Mouse (Mus musculus): ENCODE data around the gene Stim1.

DNA sequence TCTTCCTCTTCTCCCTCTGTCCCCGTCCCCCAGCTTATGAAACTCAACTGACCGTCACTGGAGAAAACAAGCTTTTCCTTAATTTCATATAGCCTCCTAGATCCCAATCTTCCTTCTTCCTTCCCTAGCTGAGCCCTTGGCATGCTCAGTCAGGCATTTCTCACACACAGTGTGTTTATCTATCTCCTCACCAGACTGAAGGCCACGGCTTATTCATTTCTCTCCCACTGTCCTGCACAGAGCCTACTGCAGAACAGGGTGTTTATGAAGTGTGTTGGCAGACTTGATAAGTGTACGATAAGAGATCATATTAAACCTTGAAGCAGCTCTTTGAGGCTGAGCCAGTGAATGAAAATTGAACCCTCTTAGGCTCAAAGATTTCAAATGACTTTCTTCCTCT, 213.2 kb downstream of the Stim1 start:
- TF ChIP-seq CTCF (conservative IDR thresholded peaks at IDR 0.05; ENCODE audit: low read length) (no peak), NANOG (IDR thresholded peaks at IDR 0.05; ENCODE audit: borderline replicate concordance, low read length) (no peak), POU5F1 (IDR thresholded peaks at IDR 0.05; ENCODE audit: borderline replicate concordance, low read length) (no peak)
